Mouse (Mus musculus) MEL (cell line): ENCODE results near the gene Fmnl2. TPM values are rescaled to one million over a fixed set of nuclear protein-coding genes. Genes with fewer than 3 reads are reported as not detected.

Experiments used
- DNase-seq: peaks from one replicate; pipeline ENCODE4 v3.0.0; 2011; ENCODE audit warnings: low read depth, low spot score
- H3K27ac ChIP-seq: 2 replicates; pipeline ENCODE4 v1.5.1; 2012; ENCODE audit warnings: low read depth, mild to moderate bottlenecking, control low read depth, low read length, moderate library complexity; ENCODE audit not compliant: control insufficient read depth
- H3K27me3 ChIP-seq, 2 experiments: fragments of 150-350 bp in 1 of 2; sonication (generic) in 1 of 2; 2 replicates each; pipeline ENCODE4 v1.6.1; 2012; ENCODE audit warnings: low read length in 2 of 2, mild to moderate bottlenecking in 2 of 2, improper control_type of control experiment in 1 of 2, moderate library complexity in 1 of 2; ENCODE audit not compliant: insufficient read depth in 2 of 2, control insufficient read depth in 1 of 2
- H3K36me3 ChIP-seq, 2 experiments: 2 replicates each; pipeline ENCODE4 v1.6.1; 2012 to 2014; ENCODE audit warnings: low read length in 2 of 2, improper control_type of control experiment in 1 of 2, inconsistent platforms in 1 of 2, mild to moderate bottlenecking in 1 of 2; ENCODE audit not compliant: insufficient read depth in 2 of 2, control insufficient read depth in 1 of 2
- H3K4me1 ChIP-seq, 2 experiments: fragments of 150-350 bp in 1 of 2; sonication (generic) in 1 of 2; 2 replicates each; pipeline ENCODE4 v1.6.1; 2012; ENCODE audit warnings: low read length in 2 of 2, improper control_type of control experiment in 1 of 2, mild to moderate bottlenecking in 1 of 2; ENCODE audit not compliant: insufficient read depth in 2 of 2, control insufficient read depth in 1 of 2
- H3K4me3 ChIP-seq, 2 experiments: fragments of 150-350 bp in 1 of 2; sonication (generic) in 1 of 2; 2 replicates each; pipeline ENCODE4 v1.5.1; 2012; ENCODE audit warnings: low read depth in 2 of 2, low read length in 2 of 2, mild to moderate bottlenecking in 2 of 2, moderate library complexity in 2 of 2, control low read depth in 1 of 2, improper control_type of control experiment in 1 of 2; ENCODE audit not compliant: control insufficient read depth in 1 of 2, insufficient read depth in 1 of 2
- H3K79me2 ChIP-seq: 2 replicates; pipeline ENCODE4 v1.6.1; 2012; ENCODE audit warnings: mild to moderate bottlenecking, low read length, moderate library complexity; ENCODE audit not compliant: control insufficient read depth, poor library complexity, insufficient read depth
- H3K9ac ChIP-seq: 2 replicates; pipeline ENCODE4 v1.6.1; 2012; ENCODE audit warnings: low read depth, mild to moderate bottlenecking, control low read depth, low read length, moderate library complexity; ENCODE audit not compliant: control insufficient read depth, poor library complexity, severe bottlenecking
- H3K9me3 ChIP-seq: fragments of 150-350 bp; sonication (generic); replicated peaks from 2 replicates; pipeline ENCODE4 v1.6.1; 2012; ENCODE audit warnings: mild to moderate bottlenecking, low read length, improper control_type of control experiment, moderate library complexity; ENCODE audit not compliant: insufficient read depth
- BHLHE40 ChIP-seq: IDR thresholded peaks from 2 replicates; pipeline ENCODE4 v1.6.1; 2012; ENCODE audit warnings: low read depth, mild to moderate bottlenecking, inconsistent platforms, low read length, improper control_type of control experiment, borderline replicate concordance
- CHD1 ChIP-seq: IDR thresholded peaks from 2 replicates; pipeline ENCODE4 v1.6.1; 2012; ENCODE audit warnings: low read depth, mild to moderate bottlenecking, inconsistent platforms, low read length, improper control_type of control experiment
- CHD2 ChIP-seq: IDR thresholded peaks from 2 replicates; pipeline ENCODE4 v1.6.1; 2011; ENCODE audit warnings: low read length, improper control_type of control experiment
- CTCF ChIP-seq, 3 experiments: IDR thresholded peaks in 2 of 3; conservative IDR thresholded peaks in 1 of 3; 2 replicates each; pipeline ENCODE4 v1.5.1; 2011 to 2012; ENCODE audit warnings: low read length in 3 of 3, low read depth in 2 of 3, mild to moderate bottlenecking in 2 of 3, improper control_type of control experiment in 1 of 3, inconsistent platforms in 1 of 3, mixed read lengths in 1 of 3, moderate library complexity in 1 of 3; ENCODE audit not compliant: control insufficient read depth in 1 of 3, insufficient read depth in 1 of 3, poor library complexity in 1 of 3, severe bottlenecking in 1 of 3
- ELF1 ChIP-seq: IDR thresholded peaks from 2 replicates; pipeline ENCODE4 v1.6.1; 2014; ENCODE audit warnings: low read depth, mild to moderate bottlenecking, inconsistent platforms, low read length, improper control_type of control experiment, moderate library complexity
- EP300 ChIP-seq, 2 experiments: IDR thresholded peaks; 2 replicates each; pipeline ENCODE4 v1.6.1; 2011; ENCODE audit warnings: improper control_type of control experiment in 2 of 2, low read length in 2 of 2, low read depth in 1 of 2, mild to moderate bottlenecking in 1 of 2
- ETS1 ChIP-seq: IDR thresholded peaks from 2 replicates; pipeline ENCODE4 v1.6.1; 2012; ENCODE audit warnings: low read depth, mild to moderate bottlenecking, inconsistent platforms, low read length, improper control_type of control experiment, moderate library complexity
- GABPA ChIP-seq: IDR thresholded peaks from 2 replicates; pipeline ENCODE4 v1.6.1; 2012; ENCODE audit warnings: low read depth, mild to moderate bottlenecking, inconsistent platforms, low read length, improper control_type of control experiment, moderate library complexity
- GATA1 ChIP-seq: IDR thresholded peaks from 2 replicates; pipeline ENCODE4 v1.6.1; 2011; ENCODE audit warnings: low read depth, low read length, improper control_type of control experiment
- JUND ChIP-seq: IDR thresholded peaks from 2 replicates; pipeline ENCODE4 v1.6.1; 2011; ENCODE audit warnings: low read depth, mild to moderate bottlenecking, improper control_type of control experiment, low read length
- MAX ChIP-seq: IDR thresholded peaks from 2 replicates; pipeline ENCODE4 v1.6.1; 2011; ENCODE audit warnings: low read length, improper control_type of control experiment
- MAZ ChIP-seq: IDR thresholded peaks from 2 replicates; pipeline ENCODE4 v1.6.1; 2012; ENCODE audit warnings: low read depth, mild to moderate bottlenecking, inconsistent platforms, low read length, improper control_type of control experiment
- MYB ChIP-seq: IDR thresholded peaks from 2 replicates; pipeline ENCODE4 v1.6.1; 2011; ENCODE audit warnings: mild to moderate bottlenecking, low read depth, low read length, improper control_type of control experiment
- MYC ChIP-seq: IDR thresholded peaks from 2 replicates; pipeline ENCODE4 v1.6.1; 2011; ENCODE audit warnings: low read depth, mild to moderate bottlenecking, low read length, improper control_type of control experiment, moderate library complexity
- NELFE ChIP-seq: IDR thresholded peaks from 2 replicates; pipeline ENCODE4 v1.6.1; 2011; ENCODE audit warnings: low read depth, low read length, improper control_type of control experiment
- NRF1 ChIP-seq: IDR thresholded peaks from 2 replicates; pipeline ENCODE4 v1.6.1; 2014; ENCODE audit warnings: low read depth, mild to moderate bottlenecking, inconsistent platforms, low read length, improper control_type of control experiment, moderate library complexity; ENCODE audit not compliant: poor library complexity, insufficient read depth, severe bottlenecking
- POLR2AphosphoS2 ChIP-seq: IDR thresholded peaks from 2 replicates; pipeline ENCODE4 v1.6.1; 2011; ENCODE audit warnings: low read length, improper control_type of control experiment
- POLR2AphosphoS5 ChIP-seq: IDR thresholded peaks from 2 replicates; pipeline ENCODE4 v1.6.1; 2012; ENCODE audit warnings: low read depth, borderline replicate concordance, mild to moderate bottlenecking, inconsistent platforms, low read length, moderate library complexity, mixed read lengths
- RAD21 ChIP-seq: IDR thresholded peaks from 2 replicates; pipeline ENCODE4 v1.6.1; 2011; ENCODE audit warnings: mild to moderate bottlenecking, low read depth, low read length, improper control_type of control experiment
- RCOR1 ChIP-seq: IDR thresholded peaks from 2 replicates; pipeline ENCODE4 v1.6.1; 2012; ENCODE audit warnings: low read depth, mild to moderate bottlenecking, inconsistent platforms, low read length, improper control_type of control experiment
- SMC3 ChIP-seq: IDR thresholded peaks from 2 replicates; pipeline ENCODE4 v1.6.1; 2011; ENCODE audit warnings: low read depth, low read length, improper control_type of control experiment
- UBTF ChIP-seq: IDR thresholded peaks from 2 replicates; pipeline ENCODE4 v1.6.1; 2012; ENCODE audit warnings: low read depth, mild to moderate bottlenecking, inconsistent platforms, low read length, improper control_type of control experiment, moderate library complexity, borderline replicate concordance; ENCODE audit not compliant: insufficient read depth
- USF1 ChIP-seq: IDR thresholded peaks from 2 replicates; pipeline ENCODE4 v1.6.1; 2014; ENCODE audit warnings: low read depth, mild to moderate bottlenecking, inconsistent platforms, low read length, improper control_type of control experiment, moderate library complexity
- USF2 ChIP-seq, 2 experiments: IDR thresholded peaks; 2 replicates each; pipeline ENCODE4 v1.6.1; 2011 to 2012; ENCODE audit warnings: improper control_type of control experiment in 2 of 2, low read length in 2 of 2, borderline replicate concordance in 1 of 2, inconsistent platforms in 1 of 2, low read depth in 1 of 2, mild to moderate bottlenecking in 1 of 2; ENCODE audit not compliant: insufficient read depth in 1 of 2
- ZC3H11A ChIP-seq: IDR thresholded peaks from 2 replicates; pipeline ENCODE4 v1.6.1; 2012; ENCODE audit warnings: low read depth, mild to moderate bottlenecking, inconsistent platforms, low read length, improper control_type of control experiment
- ZMIZ1 ChIP-seq: IDR thresholded peaks from 2 replicates; pipeline ENCODE4 v1.6.1; 2012; ENCODE audit warnings: low read depth, mild to moderate bottlenecking, inconsistent platforms, low read length, improper control_type of control experiment, moderate library complexity
- ZNF384 ChIP-seq: IDR thresholded peaks from 2 replicates; pipeline ENCODE4 v1.6.1; 2012; ENCODE audit warnings: low read depth, mild to moderate bottlenecking, inconsistent platforms, low read length, improper control_type of control experiment
- polyA plus RNA-seq, 2 experiments: library from polyadenylated mRNA; stranded (reverse) in 1 of 2; unstranded in 1 of 2; fragments of >175 nt in 1 of 2; fragments of >200 nt in 1 of 2; gene quantifications; 2 replicates each; pipeline versions ENCODE4 v1.2.1 to v1.2.4; 2012; ENCODE audit warnings: low replicate concordance in 2 of 2, low read depth in 1 of 2; ENCODE audit not compliant: insufficient read length in 2 of 2, insufficient read depth in 1 of 2, missing spikeins in 1 of 2
- total RNA-seq: library from RNA; depleted of rRNA; stranded (reverse); fragments of 300-350 nt; gene quantifications from 2 replicates; pipeline ENCODE4 v1.2.3, GENCODE M21; 2012

Fmnl2 gene
- total and polyA plus RNA-seq, 3 experiments = not detected

- H3K4me3 ChIP-seq = no peak overlapping the region
- no peaks in the 10 kb centered on the region for H3K36me3 ChIP-seq
These were observed 248.4 kb downstream of the Fmnl2 start for GRCm38 (mm10) chr2:53106056-53106455.

DNA sequence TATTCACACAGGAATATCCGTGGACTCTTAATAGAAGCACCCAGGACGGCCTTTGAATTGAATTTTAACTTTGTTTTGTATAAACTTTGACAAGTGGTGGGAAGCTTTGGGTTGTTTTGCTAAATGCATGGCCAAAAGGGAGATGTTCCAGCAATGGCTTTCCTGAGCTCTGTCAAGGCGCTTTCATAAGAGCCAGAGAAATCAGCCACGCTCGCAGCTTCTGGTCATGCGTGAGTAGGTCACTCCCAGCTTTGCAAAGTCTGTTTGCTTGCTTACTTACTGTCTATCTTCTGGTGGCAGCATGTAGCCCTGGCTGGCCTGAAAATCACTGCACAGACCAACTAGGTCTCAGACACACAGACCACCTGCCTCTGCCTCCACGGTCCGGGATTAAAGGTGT, 248.8 kb downstream of the Fmnl2 start:
- H3K79me2 ChIP-seq = no peaks in the 10 kb centered on the region
- H3K9ac ChIP-seq = no peak overlapping the region
- H3K4me1 ChIP-seq = no peaks in the 10 kb centered on the region
- H3K27me3 ChIP-seq = no peaks in the 10 kb centered on the region
- H3K36me3 ChIP-seq = no peaks in the 10 kb centered on the region
- no peak for TF ChIP-seq JUND
- no peak for TF ChIP-seq ETS1
- TF ChIP-seq NRF1 = no peak
- TF ChIP-seq CHD1 = no peak
- no peak for TF ChIP-seq ELF1
- no peak for TF ChIP-seq UBTF
- no peak for TF ChIP-seq CHD2
- TF ChIP-seq GATA1 = no peak
- TF ChIP-seq RCOR1 = no peak
- H3K27ac ChIP-seq = no peak overlapping the region
- no peaks in the 10 kb centered on the region for H3K9me3 ChIP-seq
- DNase-seq = no peak
- no peak overlapping the region for H3K4me3 ChIP-seq

More at GRCm38 (mm10) chr2:53106056-53106455, 248.4 kb downstream of the Fmnl2 start:
- no peak for TF ChIP-seq SMC3
- TF ChIP-seq RCOR1 = no peak
- no peak for TF ChIP-seq NELFE
- no peak for TF ChIP-seq ZC3H11A
- TF ChIP-seq POLR2AphosphoS2 = no peak
- TF ChIP-seq ELF1 = no peak
- no peak for TF ChIP-seq UBTF
- TF ChIP-seq EP300 (IDR thresholded peaks at IDR 0.05; ENCODE audit: low read depth in 1 of 2, low read length in 2 of 2) = no peak
- no peak for TF ChIP-seq MYB
- no peak for TF ChIP-seq MAX
- DNase-seq = no peak
- Histone ChIP-seq H3K9ac (no peak overlapping the region), H3K9me3 (no peaks in the 10 kb centered on the region), H3K27me3 (no peaks in the 10 kb centered on the region), H3K79me2 (no peaks in the 10 kb centered on the region), H3K4me1 (no peaks in the 10 kb centered on the region), H3K27ac (no peak overlapping the region)

GRCm38 (mm10) chr2:53108547-53108946, 250.9 kb downstream of the Fmnl2 start:
- Histone ChIP-seq H3K4me1 (no peaks in the 10 kb centered on the region), H3K9ac (no peak overlapping the region), H3K9me3 (no peaks in the 10 kb centered on the region), H3K4me3 (no peak overlapping the region), H3K36me3 (no peaks in the 10 kb centered on the region), H3K79me2 (no peaks in the 10 kb centered on the region), H3K27ac (no peak overlapping the region), H3K27me3 (no peaks in the 10 kb centered on the region)
- DNase-seq = no peak
- TF ChIP-seq RAD21 = no peak
- no peak for TF ChIP-seq SMC3
- TF ChIP-seq EP300 (IDR thresholded peaks at IDR 0.05; ENCODE audit: low read depth in 1 of 2, low read length in 2 of 2) = no peak
- no peak for TF ChIP-seq USF2 (IDR thresholded peaks at IDR 0.05; ENCODE audit: borderline replicate concordance in 1 of 2, insufficient read depth in 1 of 2, low read depth in 1 of 2, low read length in 2 of 2)
- no peak for TF ChIP-seq ZNF384
- no peak for TF ChIP-seq USF1
- TF ChIP-seq RCOR1 = no peak
- no peak for TF ChIP-seq BHLHE40
- TF ChIP-seq MYC = no peak
- TF ChIP-seq GABPA = no peak
- no peak for TF ChIP-seq MAZ
- TF ChIP-seq JUND = no peak
- no peak for TF ChIP-seq POLR2AphosphoS5
- no peak for TF ChIP-seq ZMIZ1
- no peak for TF ChIP-seq CTCF (IDR thresholded peaks at IDR 0.05 in 2 of 3, conservative IDR thresholded peaks at IDR 0.05 in 1 of 3; ENCODE audit: control insufficient read depth in 1 of 3, insufficient read depth in 1 of 3, low read depth in 2 of 3, low read length in 3 of 3, poor library complexity in 1 of 3, severe bottlenecking in 1 of 3)
